Mouse (Mus musculus) heart, adult 11 months (tissue): ENCODE measurements around the gene Fgfr2.

Experiments
- DNase-seq: peaks from one replicate; pipeline ENCODE4 v3.0.0; 2022

Fgfr2 gene

GRCm38 (mm10) chr7:132711579-132711978, 411.6 kb downstream of the Fgfr2 start:
- peak; percentile 90 for DNase-seq

- DNase-seq, result no peak
Observed at GRCm38 (mm10) chr7:132705130-132705529, 418.0 kb downstream of the Fgfr2 start.

- peak; percentile 91 for DNase-seq
Observed at GRCm38 (mm10) chr7:132704310-132704875, 418.8 kb downstream of the Fgfr2 start.

GRCm38 (mm10) chr7:132703515-132704309, 419.4 kb downstream of the Fgfr2 start:
- DNase-seq, result peak; percentile 91

- DNase-seq, result no peak
Observed at GRCm38 (mm10) chr7:132702492-132703070, 420.6 kb downstream of the Fgfr2 start.

GRCm38 (mm10) chr7:132702024-132702423, 421.1 kb downstream of the Fgfr2 start:
- DNase-seq, result peak; percentile 87

- no peak for DNase-seq
Observed at GRCm38 (mm10) chr7:132701412-132701811, 421.7 kb downstream of the Fgfr2 start.

- peak; percentile 92 for DNase-seq
Observed at GRCm38 (mm10) chr7:132700107-132700506, 423.0 kb downstream of the Fgfr2 start.

- peak; percentile 94 for DNase-seq
Observed at GRCm38 (mm10) chr7:132699639-132700038, 423.5 kb downstream of the Fgfr2 start.

GRCm38 (mm10) chr7:132699165-132699564, 424.0 kb downstream of the Fgfr2 start:
- peak; percentile 86 for DNase-seq

GRCm38 (mm10) chr7:132698737-132699136, 424.4 kb downstream of the Fgfr2 start:
- no peak for DNase-seq

GRCm38 (mm10) chr7:132697258-132697796, 425.8 kb downstream of the Fgfr2 start:
- peak; percentile 90 for DNase-seq

GRCm38 (mm10) chr7:132693561-132693960, 429.6 kb downstream of the Fgfr2 start:
- no peak for DNase-seq

GRCm38 (mm10) chr7:132692719-132693118, 430.4 kb downstream of the Fgfr2 start:
- DNase-seq, result no peak

- DNase-seq, result peak; percentile 91
Observed at GRCm38 (mm10) chr7:132690716-132691472, 432.3 kb downstream of the Fgfr2 start.

GRCm38 (mm10) chr7:132689722-132690121, 433.4 kb downstream of the Fgfr2 start:
- no peak for DNase-seq

GRCm38 (mm10) chr7:132688721-132689120, 434.4 kb downstream of the Fgfr2 start:
- DNase-seq, result peak; percentile 90

- DNase-seq, result peak; percentile 93
Observed at GRCm38 (mm10) chr7:132687897-132688296, 435.3 kb downstream of the Fgfr2 start.

- no peak for DNase-seq
Observed at GRCm38 (mm10) chr7:132686515-132686914, 436.6 kb downstream of the Fgfr2 start.

GRCm38 (mm10) chr7:132683923-132684322, 439.2 kb downstream of the Fgfr2 start:
- DNase-seq, result peak; percentile 96

- DNase-seq, result no peak
Observed at GRCm38 (mm10) chr7:132682901-132683300, 440.2 kb downstream of the Fgfr2 start.

- peak; percentile 88 for DNase-seq
Observed at GRCm38 (mm10) chr7:132682336-132682735, 440.8 kb downstream of the Fgfr2 start.

GRCm38 (mm10) chr7:132681831-132682230, 441.3 kb downstream of the Fgfr2 start:
- DNase-seq, result no peak
